Mouse (Mus musculus) forebrain, embryonic 15.5 days (tissue): ENCODE data around the gene Adamts12. TPM values are rescaled to one million over a fixed set of nuclear protein-coding genes. Genes with fewer than 3 reads are reported as not detected.

Source experiments
- ATAC-seq: fragments of 200-750 bp; cut with Nextera tagmentation; replicated peaks from 2 replicates; pipeline ENCODE4 v1.8.0; 2017; ENCODE audit warnings: mild to moderate bottlenecking, moderate TSS enrichment, moderate library complexity
- H3K27ac ChIP-seq: fragments of 300-500 bp; sonication (generic); replicated peaks from 2 replicates; pipeline ENCODE4 v1.5.1; 2015; ENCODE audit warnings: mild to moderate bottlenecking, inconsistent platforms
- H3K27me3 ChIP-seq: fragments of 300-500 bp; sonication (generic); 2 replicates; pipeline ENCODE4 v1.6.1; 2015; ENCODE audit warnings: inconsistent platforms
- H3K36me3 ChIP-seq: fragments of 300-500 bp; sonication (generic); 2 replicates; pipeline ENCODE4 v1.6.1; 2015; ENCODE audit warnings: mild to moderate bottlenecking, inconsistent platforms
- H3K4me1 ChIP-seq: fragments of 300-500 bp; sonication (generic); 2 replicates; pipeline ENCODE4 v1.6.1; 2015; ENCODE audit warnings: inconsistent platforms
- H3K4me2 ChIP-seq: fragments of 300-500 bp; sonication (generic); replicated peaks from 2 replicates; pipeline ENCODE4 v1.6.1; 2015; ENCODE audit warnings: mild to moderate bottlenecking, inconsistent platforms
- H3K4me3 ChIP-seq: fragments of 300-500 bp; sonication (generic); 2 replicates; pipeline ENCODE4 v1.5.1; 2015; ENCODE audit warnings: mild to moderate bottlenecking, inconsistent platforms
- H3K9ac ChIP-seq: fragments of 300-500 bp; sonication (generic); replicated peaks from 2 replicates; pipeline ENCODE4 v1.6.1; 2015; ENCODE audit warnings: mild to moderate bottlenecking, inconsistent platforms
- H3K9me3 ChIP-seq: fragments of 300-500 bp; sonication (generic); 2 replicates; pipeline ENCODE4 v1.6.1; 2016; ENCODE audit warnings: inconsistent platforms
- WGBS: fragments of 180-500 bp; shearing (Covaris S2); methylation state at CpG from one replicate; pipeline ENCODE4 v1.1.7; 2015; ENCODE audit warnings: mixed read lengths; 5-methylcytosine and 5-hydroxymethylcytosine counted together
- polyA plus RNA-seq: library from polyadenylated mRNA; unstranded; fragments of >200 nt; fragmentation: Nextera tagmentation; extraction: Ambion mirVana; gene quantifications from 2 replicates; pipeline ENCODE4 v1.2.1, GENCODE M21; 2015

Gene Adamts12
- 0.74 and 1.0 TPM in 2 replicates for polyA plus RNA-seq

DNA sequence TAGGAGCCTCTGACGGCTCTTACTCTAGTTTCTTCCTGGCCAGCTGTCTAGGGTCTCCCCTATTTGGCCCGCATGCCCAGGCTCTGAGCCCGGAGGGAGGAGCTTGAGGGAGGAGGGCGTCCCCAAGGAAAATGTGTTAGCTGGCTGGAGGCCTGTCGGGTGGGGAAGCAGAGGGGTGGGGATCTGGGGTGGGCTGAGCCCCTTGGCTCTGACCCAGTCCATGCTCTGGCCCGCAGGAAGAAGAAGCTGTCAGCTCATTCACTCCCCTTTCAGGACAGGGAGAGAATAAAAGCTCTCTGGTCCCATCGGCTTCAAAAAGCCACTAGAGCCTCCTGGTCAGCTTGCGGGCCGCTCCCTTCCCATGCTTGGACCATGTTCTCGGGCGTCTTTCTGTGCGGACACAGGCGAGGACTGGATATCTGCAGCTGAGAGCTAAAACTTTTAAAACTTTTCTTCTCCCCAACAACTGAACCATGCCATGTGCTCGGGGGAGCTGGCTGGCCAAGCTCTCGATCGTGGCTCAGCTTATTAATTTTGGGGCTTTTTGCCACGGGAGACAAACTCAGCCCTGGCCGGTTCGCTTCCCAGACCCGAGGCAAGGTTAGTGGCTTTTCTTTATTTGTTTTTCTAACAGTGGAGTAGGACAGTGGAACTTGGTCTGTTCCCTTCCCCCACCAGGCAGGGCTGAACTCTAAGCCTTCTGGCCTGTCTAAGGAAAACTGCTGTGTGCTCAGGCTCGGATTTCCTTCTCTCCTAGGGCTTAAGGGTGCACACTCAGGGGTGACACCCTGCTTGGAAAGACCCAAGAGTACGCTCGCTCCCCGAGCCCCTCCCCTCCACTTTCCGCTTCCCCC is at the start of gene Adamts12:
Gene Adamts12 (plus strand): TSS at position 233 of the 854 bp plus-strand sequence.
- peak within 1 kb of the TSS; percentile 24 for H3K4me3 ChIP-seq
- peak within 1 kb of the TSS; percentile 50 for H3K4me2 ChIP-seq
- no peaks in the 10 kb centered on the region for H3K9me3 ChIP-seq
- H3K4me1 ChIP-seq: peaks cover 25% of the 10 kb centered on the region
- no peaks in the 10 kb centered on the region for H3K27me3 ChIP-seq
- H3K9ac ChIP-seq: 0 out of 2 replicates have a peak within 1 kb of the TSS, but pooled peaks have one; percentile 24
- no peaks in the 10 kb centered on the region for H3K36me3 ChIP-seq
- peak; percentile 91 for ATAC-seq
- 3% methylated on average over 25 of the region's 25 CpGs for WGBS
- H3K27ac ChIP-seq: peak within 1 kb of the TSS; percentile 31; the same call in 1 of the 2 replicates

DNA sequence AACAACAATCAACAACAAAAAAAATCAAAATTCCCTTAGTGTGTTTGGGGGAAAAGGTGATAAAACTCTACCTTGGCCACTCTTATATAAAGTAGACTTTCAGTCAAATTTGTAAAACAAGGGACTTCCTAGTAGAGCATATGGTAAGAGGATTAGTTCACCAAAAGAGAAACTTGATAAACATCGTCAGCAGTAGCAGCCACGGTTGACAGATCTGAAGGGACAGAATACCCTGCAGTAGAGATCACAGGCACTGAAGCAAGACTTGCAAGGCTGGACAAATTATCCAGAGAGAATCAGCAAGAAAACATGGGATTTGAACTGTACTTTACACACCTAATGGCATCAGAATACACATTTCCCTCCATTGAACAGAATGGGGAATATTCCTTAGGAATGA is 49.7 kb upstream of the Adamts12 start:
- Histone ChIP-seq H3K4me1 (no peaks in the 10 kb centered on the region), H3K27ac (no peak overlapping the region), H3K4me2 (no peak overlapping the region), H3K9me3 (no peaks in the 10 kb centered on the region), H3K9ac (no peak overlapping the region), H3K36me3 (no peaks in the 10 kb centered on the region), H3K27me3 (no peaks in the 10 kb centered on the region), H3K4me3 (no peak overlapping the region)
- WGBS: 31% methylated on average over 2 of the region's 2 CpGs
- ATAC-seq: no peak

DNA sequence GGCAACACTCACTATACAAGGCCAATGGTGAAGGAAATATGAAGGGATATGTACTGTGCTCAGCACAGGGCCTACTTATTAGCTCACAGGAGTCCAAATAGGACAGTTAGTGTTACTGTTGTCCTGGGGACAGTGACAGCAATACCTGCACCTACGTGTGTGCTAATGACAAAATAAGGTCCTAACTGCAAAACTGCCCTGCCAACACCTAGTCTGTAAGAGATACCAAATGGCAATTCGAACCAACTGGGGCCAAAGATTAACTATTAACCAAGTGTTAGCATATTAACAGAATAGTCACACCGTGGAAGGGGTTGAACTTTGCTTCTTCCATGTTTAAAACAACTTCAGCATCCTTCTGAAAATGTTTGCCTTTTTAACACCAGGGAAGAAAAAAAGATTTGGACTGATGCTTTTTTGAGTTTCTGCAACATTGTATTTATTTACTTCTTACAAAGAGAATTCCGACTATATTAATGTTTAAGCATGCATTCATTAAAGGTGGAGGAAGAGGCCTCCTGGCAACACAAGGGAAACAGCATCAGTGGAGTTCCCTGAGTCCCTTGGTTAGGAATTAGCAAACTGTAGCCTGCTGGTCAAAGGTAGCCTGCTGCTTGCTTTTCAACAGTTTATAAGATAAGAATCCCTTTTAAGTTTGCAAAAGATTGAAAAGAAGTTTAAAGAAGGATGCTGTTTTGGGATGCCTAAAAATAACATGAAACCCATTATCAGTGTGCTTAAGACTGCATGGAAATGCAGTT is 37.6 kb upstream of the Adamts12 start:
- H3K27me3 ChIP-seq: no peaks in the 10 kb centered on the region
- 81% methylated on average over 4 of the region's 4 CpGs for WGBS
- no peaks in the 10 kb centered on the region for H3K4me1 ChIP-seq
- H3K4me2 ChIP-seq: no peak overlapping the region
- H3K4me3 ChIP-seq: no peak overlapping the region
- H3K9ac ChIP-seq: no peak overlapping the region
- no peak for ATAC-seq
- no peaks in the 10 kb centered on the region for H3K36me3 ChIP-seq
- H3K9me3 ChIP-seq: no peaks in the 10 kb centered on the region
- H3K27ac ChIP-seq: no peak overlapping the region

DNA sequence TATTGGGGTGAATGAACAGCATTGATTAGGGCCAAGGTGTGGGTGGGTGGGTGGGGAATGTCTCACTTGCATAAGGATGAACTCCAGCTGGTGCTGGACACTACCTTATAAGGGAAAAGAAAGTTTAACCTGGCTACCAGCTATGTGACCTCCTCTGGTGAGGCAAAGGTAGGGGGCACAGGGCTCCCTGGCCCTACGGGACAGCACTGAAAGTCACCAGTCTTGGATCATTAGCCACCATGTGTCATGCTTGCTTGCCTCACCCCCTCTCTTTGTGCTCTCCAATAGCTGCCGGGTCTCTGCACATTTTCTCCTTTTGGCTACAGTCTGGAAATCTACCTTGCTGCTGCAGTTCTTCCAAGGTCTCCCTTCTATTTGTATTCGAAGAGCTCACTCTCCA is 34.4 kb upstream of the Adamts12 start:
- no peak overlapping the region for H3K4me2 ChIP-seq
- no peaks in the 10 kb centered on the region for H3K9me3 ChIP-seq
- H3K4me3 ChIP-seq: no peak overlapping the region
- WGBS: 73% methylated on average over 3 of the region's 3 CpGs
- no peak overlapping the region for H3K27ac ChIP-seq
- H3K27me3 ChIP-seq: peaks cover 10% of the 10 kb centered on the region
- ATAC-seq: no peak
- no peaks in the 10 kb centered on the region for H3K4me1 ChIP-seq
- H3K36me3 ChIP-seq: no peaks in the 10 kb centered on the region
- H3K9ac ChIP-seq: no peak overlapping the region

DNA sequence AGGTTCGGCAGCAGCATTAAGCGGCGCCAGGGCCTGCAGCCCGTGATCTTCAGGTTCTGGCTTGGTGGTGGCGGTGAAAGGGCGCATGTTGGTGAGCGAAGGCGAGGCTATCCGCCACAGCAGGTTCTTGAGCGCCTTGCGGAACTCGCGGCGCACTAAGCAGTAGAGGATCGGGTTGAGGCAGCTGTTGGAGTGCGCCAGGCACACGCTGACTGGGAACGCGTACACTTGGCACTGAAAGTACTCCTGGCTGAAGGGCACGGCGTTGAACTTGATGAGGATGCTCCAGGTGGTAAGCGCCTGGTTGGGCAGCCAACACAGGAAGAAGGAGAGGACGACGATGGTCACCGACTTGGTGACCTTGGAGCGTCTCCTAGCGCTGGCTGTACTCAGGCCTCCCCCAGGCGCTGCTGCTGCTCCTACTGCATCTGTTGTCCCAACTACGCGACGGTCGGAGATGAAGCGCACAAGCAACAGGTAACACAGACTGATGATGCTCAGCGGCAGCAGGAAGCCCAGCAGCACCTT is 28.6 kb upstream of the Adamts12 start:
- no peaks in the 10 kb centered on the region for H3K9me3 ChIP-seq
- H3K27ac ChIP-seq: no peak overlapping the region
- no peaks in the 10 kb centered on the region for H3K36me3 ChIP-seq
- peak overlapping the region; percentile 46 for H3K4me2 ChIP-seq
- peak; percentile 50; the same call in 1 of the 2 replicates for ATAC-seq
- 7% methylated on average over 34 of the region's 34 CpGs for WGBS
- H3K4me3 ChIP-seq: peak overlapping the region; percentile 33
- peaks cover 22% of the 10 kb centered on the region for H3K4me1 ChIP-seq
- H3K9ac ChIP-seq: no peak overlapping the region
- peaks cover 42% of the 10 kb centered on the region for H3K27me3 ChIP-seq

DNA sequence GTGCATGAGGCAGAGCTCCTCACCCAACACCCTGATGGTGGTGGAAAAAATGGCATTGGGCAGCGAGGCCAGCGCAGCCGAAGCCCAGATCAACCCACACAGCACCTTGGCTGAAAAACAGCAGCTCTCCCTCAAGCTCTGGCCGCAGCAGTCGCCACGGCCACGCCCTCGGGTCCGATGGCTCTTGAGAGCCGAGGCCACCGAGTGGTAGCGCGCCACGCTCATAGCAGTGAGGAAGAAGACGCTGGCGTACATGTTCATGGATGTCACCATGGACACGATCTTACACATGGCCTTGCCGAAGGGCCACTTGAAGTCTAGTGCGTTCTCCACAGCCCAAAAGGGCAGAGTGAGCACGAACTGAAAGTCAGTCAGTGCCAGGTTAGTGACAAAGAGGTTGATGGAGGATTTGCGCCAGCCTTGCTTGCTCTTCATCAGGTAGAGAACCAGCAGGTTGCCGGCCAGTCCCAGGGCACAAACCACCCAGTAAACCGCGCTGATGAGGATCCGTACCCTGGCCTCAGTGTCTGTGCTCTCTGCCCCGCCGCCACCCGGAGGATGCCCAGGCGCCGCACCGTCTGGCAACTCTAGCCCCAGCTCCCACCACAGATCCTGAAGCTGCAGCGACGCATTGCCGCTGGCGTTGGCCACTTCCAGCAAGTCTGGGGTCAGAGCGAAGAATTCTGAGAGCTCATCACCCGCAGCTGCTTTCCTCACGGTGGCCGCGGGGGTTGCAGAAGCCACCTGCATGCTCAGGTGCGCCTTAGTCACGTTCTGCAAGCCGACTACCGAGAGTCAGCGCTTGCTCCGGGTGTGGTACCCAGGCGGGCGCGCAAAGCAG is 27.8 kb upstream of the Adamts12 start:
- Histone ChIP-seq H3K4me1 (peaks cover 22% of the 10 kb centered on the region), H3K36me3 (no peaks in the 10 kb centered on the region), H3K27ac (no peak overlapping the region), H3K27me3 (peaks cover 42% of the 10 kb centered on the region), H3K9ac (peak overlapping the region; percentile 29), H3K9me3 (no peaks in the 10 kb centered on the region), H3K4me3 (peak overlapping the region; percentile 33), H3K4me2 (peak overlapping the region; percentile 46)
- 0 out of 2 replicates have a peak, but pooled peaks have one; percentile 36 for ATAC-seq
- 1% methylated on average over 49 of the region's 49 CpGs for WGBS

DNA sequence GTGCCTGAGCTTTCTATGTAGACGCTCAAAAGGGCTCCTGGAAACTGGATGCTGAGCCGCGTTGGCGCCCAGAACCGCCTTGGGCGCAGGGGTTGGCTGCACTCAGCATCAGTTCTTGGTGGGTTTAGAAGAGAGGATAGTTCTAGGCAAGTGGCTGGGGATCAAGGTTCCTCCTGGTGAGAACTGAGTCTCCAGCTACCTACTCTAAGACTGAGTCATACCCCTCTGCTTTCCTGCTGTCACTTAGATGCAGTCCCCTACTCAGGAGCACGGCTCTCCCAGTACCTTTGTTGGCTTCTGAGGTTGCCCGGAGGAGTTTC is 27.3 kb upstream of the Adamts12 start:
- 0 out of 2 replicates have a peak, but pooled peaks have one; percentile 14 for ATAC-seq
- under 1% methylated on average over 8 of the region's 8 CpGs for WGBS
- H3K9me3 ChIP-seq: no peaks in the 10 kb centered on the region
- H3K4me3 ChIP-seq: peak overlapping the region; percentile 33
- peak overlapping the region; percentile 29 for H3K9ac ChIP-seq
- peaks cover 22% of the 10 kb centered on the region for H3K4me1 ChIP-seq
- no peak overlapping the region for H3K27ac ChIP-seq
- no peaks in the 10 kb centered on the region for H3K36me3 ChIP-seq
- peak overlapping the region; percentile 46 for H3K4me2 ChIP-seq
- peaks cover 42% of the 10 kb centered on the region for H3K27me3 ChIP-seq

DNA sequence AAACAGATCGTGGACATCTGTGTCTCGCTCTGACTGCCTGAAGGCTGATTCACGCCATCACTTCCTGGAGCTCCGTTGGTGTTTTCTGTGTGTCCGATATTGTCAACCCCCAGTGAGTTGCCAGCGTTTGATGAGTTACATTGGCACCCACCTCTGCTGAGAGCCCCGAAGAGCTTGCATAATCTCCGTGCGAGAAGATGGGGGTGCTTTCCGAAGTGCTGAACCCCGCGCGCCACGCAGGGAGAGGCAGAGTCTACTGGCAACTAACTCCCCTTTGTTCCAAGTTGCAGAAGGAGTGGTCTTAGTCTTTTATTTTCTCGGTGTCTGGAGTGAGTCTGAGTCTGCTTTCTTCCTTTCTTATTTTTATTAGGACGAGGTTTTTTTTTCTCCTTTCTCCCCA is 26.9 kb upstream of the Adamts12 start, which contains the start of gene Rxfp3:
Gene Rxfp3 (minus strand): TSS at position 281 of the 400 bp plus-strand sequence.
- Histone ChIP-seq H3K4me2 (peak within 1 kb of the TSS; percentile 46), H3K9me3 (no peaks in the 10 kb centered on the region), H3K27me3 (peaks cover 42% of the 10 kb centered on the region), H3K4me3 (peak within 1 kb of the TSS; percentile 33), H3K9ac (peak within 1 kb of the TSS; percentile 29), H3K4me1 (peaks cover 22% of the 10 kb centered on the region), H3K27ac (no peak within 1 kb of the TSS), H3K36me3 (no peaks in the 10 kb centered on the region)
- under 1% methylated on average over 16 of the region's 16 CpGs for WGBS
- no peak for ATAC-seq

DNA sequence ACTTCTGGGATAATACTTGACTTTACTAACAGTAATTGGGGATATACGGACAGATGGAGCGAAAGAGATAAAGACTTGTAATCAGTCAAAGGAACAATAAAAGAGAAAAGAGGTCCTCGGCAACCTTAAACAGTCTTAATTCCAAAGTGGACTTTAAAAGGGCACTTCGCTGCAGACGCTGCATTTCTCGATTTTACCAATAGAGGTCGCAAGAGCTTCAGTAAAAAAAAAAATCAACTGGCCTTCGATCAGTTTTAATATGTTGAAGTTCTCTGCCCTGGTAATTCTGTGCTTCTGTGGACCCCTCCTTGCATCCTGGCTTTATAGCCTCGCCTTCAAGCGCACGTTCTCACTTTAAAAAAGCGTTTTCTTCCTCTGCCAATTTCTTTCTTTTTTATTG is 26.1 kb upstream of the Adamts12 start:
- WGBS: 3% methylated on average over 12 of the region's 12 CpGs
- Histone ChIP-seq H3K4me1 (peaks cover 22% of the 10 kb centered on the region), H3K4me2 (no peak overlapping the region), H3K9ac (no peak overlapping the region), H3K27me3 (peaks cover 42% of the 10 kb centered on the region), H3K4me3 (no peak overlapping the region), H3K36me3 (no peaks in the 10 kb centered on the region), H3K9me3 (no peaks in the 10 kb centered on the region), H3K27ac (no peak overlapping the region)
- ATAC-seq: no peak

DNA sequence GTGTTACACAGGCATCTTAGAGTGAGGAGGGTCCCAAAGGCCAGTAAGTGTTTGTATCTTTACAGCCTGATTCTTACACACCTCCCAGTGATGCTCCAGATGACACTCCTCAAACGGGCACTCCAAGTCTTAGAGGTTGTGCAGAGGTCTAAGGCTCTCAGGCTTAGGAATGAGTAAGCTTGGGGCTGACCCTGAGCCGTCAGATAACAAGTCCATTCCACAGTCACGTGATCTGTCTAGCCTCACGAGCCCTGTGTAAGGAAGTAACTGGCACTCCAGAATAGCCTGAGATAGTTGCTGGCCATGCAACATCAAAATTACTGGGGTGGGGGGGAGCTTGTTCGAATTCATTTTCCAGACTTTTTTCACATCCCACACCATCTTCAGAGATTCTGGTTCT is 24.5 kb upstream of the Adamts12 start:
- no peak overlapping the region for H3K4me2 ChIP-seq
- peaks cover 34% of the 10 kb centered on the region for H3K27me3 ChIP-seq
- no peak overlapping the region for H3K9ac ChIP-seq
- H3K36me3 ChIP-seq: no peaks in the 10 kb centered on the region
- no peaks in the 10 kb centered on the region for H3K9me3 ChIP-seq
- 67% methylated on average over 5 of the region's 5 CpGs for WGBS
- H3K27ac ChIP-seq: no peak overlapping the region
- no peak for ATAC-seq
- peaks cover 22% of the 10 kb centered on the region for H3K4me1 ChIP-seq
- H3K4me3 ChIP-seq: no peak overlapping the region

DNA sequence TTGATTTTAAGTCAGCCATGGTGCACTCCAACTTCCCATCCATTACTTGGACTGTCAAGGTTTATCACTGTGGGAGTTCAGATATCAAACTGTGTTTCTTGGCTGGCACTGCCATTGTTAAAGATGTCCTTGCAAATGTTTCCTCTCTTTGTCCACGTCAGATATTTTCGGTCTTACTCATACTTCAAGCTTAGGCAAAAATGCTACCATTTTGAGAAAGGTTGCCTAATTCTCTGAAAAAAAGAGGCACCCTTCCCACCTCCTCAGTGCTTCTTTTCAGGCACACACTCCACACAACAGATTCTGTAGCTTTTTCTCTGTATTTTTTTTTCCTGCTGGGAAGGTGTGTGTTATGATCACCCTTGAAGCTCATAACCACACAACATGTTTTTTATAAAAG is 23.4 kb upstream of the Adamts12 start:
- Histone ChIP-seq H3K36me3 (no peaks in the 10 kb centered on the region), H3K4me3 (no peak overlapping the region), H3K9me3 (no peaks in the 10 kb centered on the region)

More for the DNA sequence above, 23.4 kb upstream of the Adamts12 start:
- no peak overlapping the region for H3K9ac ChIP-seq
- ATAC-seq: no peak
- peaks cover 16% of the 10 kb centered on the region for H3K4me1 ChIP-seq
- H3K27me3 ChIP-seq: peaks cover 22% of the 10 kb centered on the region
- WGBS: 83% methylated on average over 2 of the region's 2 CpGs
- no peak overlapping the region for H3K27ac ChIP-seq
- no peak overlapping the region for H3K4me2 ChIP-seq
